Mouse (Mus musculus) CD4-positive, CD25-positive, alpha-beta regulatory T cell, adult 4 months (primary cell): ENCODE data around the gene Sp110. TPM values are rescaled to one million over a fixed set of nuclear protein-coding genes. Genes with fewer than 3 reads are reported as not detected.
"Not testable (repeated sequence)": the region's sequence is repeated elsewhere in the genome, so short reads cannot be mapped to it uniquely, and the experiment has no call there.

Experiments used
- ATAC-seq: one replicate; pipeline ENCODE4 v1.8.0; 2017
- polyA plus RNA-seq, 2 experiments: library from polyadenylated mRNA; unstranded; fragments of 100-300 nt; shearing (Covaris generic); gene quantifications; one replicate each; pipeline ENCODE4 v1.2.1; 2017

The Sp110 gene
- polyA plus RNA-seq, 2 experiments from 2014 or later = 291 to 376 TPM

- not testable (repeated sequence) for ATAC-seq
These were observed 52.2 kb downstream of the Sp110 start for GRCm38 (mm10) chr1:85546442-85546841.

GRCm38 (mm10) chr1:85543818-85544217, 54.8 kb downstream of the Sp110 start:
- not testable (repeated sequence) for ATAC-seq

- not testable (repeated sequence) for ATAC-seq
These were observed 70.0 kb downstream of the Sp110 start for GRCm38 (mm10) chr1:85528451-85529110.

Other genes with a start within 250 kb of the Sp110 start
- not detected for gene G530012D18Rik, start 23.1 kb downstream of the Sp110 start, polyA plus RNA-seq
- 10 to 100 TPM; 71.9 to 80.9 TPM for gene Sp140, start 1.6 kb upstream of the Sp110 start, polyA plus RNA-seq
- gene Sp100, start 51.2 kb upstream of the Sp110 start, polyA plus RNA-seq = 1,000 to 10,000 TPM; 1,029 to 1,102 TPM
- 10 to 100 TPM; 43.4 to 55.8 TPM for gene A630001G21Rik, start 179.8 kb upstream of the Sp110 start, polyA plus RNA-seq
- gene Cab39, start 194.6 kb upstream of the Sp110 start, polyA plus RNA-seq = 10 to 100 TPM; 37.0 to 53.5 TPM